Mouse (Mus musculus) myocyte (in vitro differentiated cells): ENCODE measurements at regions not wholly inside any gene's neighbourhood (a gene's known extent, or its start where the extent isn't known, plus 50 kb on each side); places are given as distances from the start of the nearest gene placed in this dataset.

Source experiments
- POLR2A ChIP-seq: IDR thresholded peaks from one replicate; pipeline ENCODE4 v1.6.1; 2011; ENCODE audit warnings: low read depth, mild to moderate bottlenecking, control low read depth, moderate library complexity; ENCODE audit not compliant: insufficient read length
- POLR2AphosphoS2 ChIP-seq: IDR thresholded peaks from one replicate; pipeline ENCODE4 v1.6.1; 2011; ENCODE audit warnings: low read depth, control low read depth; ENCODE audit not compliant: insufficient read length
- TCF12 ChIP-seq: IDR thresholded peaks from one replicate; pipeline ENCODE4 v1.6.1; 2011; ENCODE audit warnings: mild to moderate bottlenecking, control low read depth; ENCODE audit not compliant: poor library complexity, insufficient read depth, severe bottlenecking

DNA sequence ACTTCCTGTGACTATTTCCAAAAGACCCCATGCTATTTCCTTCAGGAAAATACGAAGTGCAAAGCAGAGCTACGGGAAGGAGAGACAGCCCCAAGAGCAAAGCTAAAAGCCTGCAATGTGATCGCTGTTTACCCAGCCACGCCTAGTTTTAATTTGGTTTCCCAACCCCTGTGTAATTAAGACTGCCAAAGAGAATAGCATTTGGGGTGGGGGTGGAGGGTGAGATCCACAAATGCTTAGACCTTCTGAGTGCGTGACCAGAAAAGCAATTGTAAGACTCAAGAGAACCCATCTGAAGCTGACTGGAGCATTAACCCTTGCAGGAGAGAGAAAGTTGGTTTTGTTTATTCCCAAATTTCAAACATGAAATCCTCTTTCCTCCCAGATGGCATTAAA, 130.1 kb upstream of the Klf14 start:
- TF ChIP-seq POLR2A: no peak
- no peak for TF ChIP-seq TCF12
- no peak for TF ChIP-seq POLR2AphosphoS2
